Mouse (Mus musculus): ENCODE measurements around the gene Mageh1.
"Not testable (repeated sequence)": the region's sequence is repeated elsewhere in the genome, so short reads cannot be mapped to it uniquely, and the experiment has no call there.

The Mageh1 gene

DNA sequence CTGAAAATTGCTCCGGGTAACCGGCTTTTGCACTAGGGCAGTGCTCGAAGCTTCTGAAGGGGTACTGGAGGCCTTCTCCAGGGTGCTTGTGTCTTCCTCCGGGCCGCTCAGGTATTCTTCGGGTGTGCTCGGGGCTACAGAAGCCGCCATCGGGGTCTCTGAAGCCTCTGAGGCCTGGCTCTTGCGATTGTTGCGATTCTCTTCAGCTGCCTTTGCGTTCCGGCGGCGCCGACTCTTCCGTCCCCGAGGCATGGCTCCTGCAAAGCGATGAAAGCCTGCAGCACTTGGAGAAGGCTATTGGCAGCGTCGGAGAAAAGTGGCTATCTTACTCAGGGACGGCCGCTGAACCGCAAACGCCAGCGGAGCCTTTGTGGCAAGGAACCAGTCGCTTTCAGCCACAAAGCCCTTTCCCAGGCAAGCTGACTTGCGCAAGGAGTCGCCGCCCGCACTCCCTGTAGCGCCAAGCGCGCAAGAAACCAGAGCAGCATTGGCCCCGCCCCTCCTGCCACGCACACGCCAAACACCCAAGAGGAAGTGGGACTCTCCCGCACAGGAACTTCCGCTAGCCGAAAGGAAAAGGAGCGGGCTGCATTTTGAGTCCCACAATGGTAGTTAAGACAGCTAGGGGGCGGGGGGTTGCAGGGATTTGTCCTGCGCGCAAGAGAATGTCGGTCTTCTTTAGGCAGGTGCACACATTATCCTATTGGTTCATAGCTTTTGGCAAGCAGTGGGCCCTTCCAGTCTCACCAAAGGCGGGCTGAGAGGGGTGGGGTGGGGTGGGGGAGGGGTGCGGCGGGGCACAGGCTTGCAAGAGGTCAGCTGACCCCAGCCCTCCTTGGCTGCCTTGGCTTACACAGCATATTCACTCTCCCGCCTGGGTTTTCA is at the start of gene Mageh1:
TSS of gene Mageh1 (minus strand) at position 489 of the 885 bp plus-strand sequence.
- DNase-seq (ENCODE audit: low read depth, low spot score), result peak; percentile 80

DNA sequence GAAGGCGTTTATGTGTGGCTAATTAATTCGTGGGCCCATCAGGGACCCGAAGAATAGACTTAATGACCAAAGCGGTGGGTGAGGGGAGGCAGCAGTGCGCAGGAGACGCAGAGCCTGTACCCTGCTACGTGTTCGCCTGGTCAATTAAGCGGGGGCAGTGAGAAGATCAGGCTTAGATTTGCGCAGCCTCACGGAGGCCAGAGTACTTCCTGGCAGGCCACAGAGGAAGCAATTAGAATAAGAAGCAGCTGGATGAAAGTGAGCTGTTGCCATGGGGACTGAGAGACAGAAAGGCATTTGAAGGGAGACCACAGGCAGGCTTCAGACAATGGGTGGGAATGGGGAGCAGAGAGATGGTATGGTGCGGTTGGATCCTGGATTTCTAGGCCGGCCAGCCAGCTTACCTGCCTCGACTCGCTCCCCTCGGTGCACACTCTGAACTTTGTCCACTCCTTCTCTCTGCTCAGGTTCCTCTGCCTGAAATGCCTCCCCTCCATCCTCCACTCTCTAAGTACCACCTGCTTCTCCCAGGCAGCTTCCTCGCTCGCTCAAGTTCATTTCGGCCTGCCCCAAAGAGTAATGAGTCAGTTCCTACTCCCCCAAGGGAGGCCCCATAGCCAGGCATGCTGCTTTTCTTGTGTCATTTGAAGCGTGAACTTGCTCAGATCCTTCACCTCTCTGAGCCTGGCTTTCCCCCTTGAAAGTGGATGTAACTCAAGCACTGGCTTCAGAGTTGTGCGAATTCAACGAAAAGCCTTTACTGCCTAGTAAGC is 783 bp upstream of the Mageh1 start:
- DNase-seq (ENCODE audit: low read depth, low spot score), result not testable (repeated sequence)

DNA sequence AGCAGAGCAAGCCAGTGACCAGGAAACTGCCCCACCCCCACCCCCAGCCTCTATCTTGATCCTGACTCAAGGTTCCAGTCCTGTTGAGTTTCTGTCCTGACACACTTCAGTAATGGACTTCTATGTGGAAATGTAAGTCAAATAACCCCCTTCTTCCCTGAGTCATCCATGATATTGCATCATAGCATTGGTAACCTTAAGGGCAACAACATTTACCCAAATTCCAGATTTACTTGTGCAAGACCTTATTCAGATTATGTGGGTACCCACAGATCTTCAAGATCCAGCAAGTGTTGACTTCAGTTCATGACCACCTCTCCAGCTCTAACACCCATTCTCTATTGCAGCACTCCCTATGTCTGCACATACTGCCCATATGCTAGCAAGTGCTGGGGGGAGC is 5.8 kb downstream of the Mageh1 start:
- DNase-seq (ENCODE audit: low read depth, low spot score), result not testable (repeated sequence)

GRCm38 (mm10) chrX:153025709-153026108 is 11.7 kb downstream of the Mageh1 start:
- not testable (repeated sequence) for DNase-seq (ENCODE audit: low read depth, low spot score)

GRCm38 (mm10) chrX:153025255-153025654 is 12.1 kb downstream of the Mageh1 start:
- not testable (repeated sequence) for DNase-seq (ENCODE audit: low read depth, low spot score)

GRCm38 (mm10) chrX:153007685-153008047 is 29.7 kb downstream of the Mageh1 start:
- no peak for DNase-seq (ENCODE audit: low read depth, low spot score)

DNA sequence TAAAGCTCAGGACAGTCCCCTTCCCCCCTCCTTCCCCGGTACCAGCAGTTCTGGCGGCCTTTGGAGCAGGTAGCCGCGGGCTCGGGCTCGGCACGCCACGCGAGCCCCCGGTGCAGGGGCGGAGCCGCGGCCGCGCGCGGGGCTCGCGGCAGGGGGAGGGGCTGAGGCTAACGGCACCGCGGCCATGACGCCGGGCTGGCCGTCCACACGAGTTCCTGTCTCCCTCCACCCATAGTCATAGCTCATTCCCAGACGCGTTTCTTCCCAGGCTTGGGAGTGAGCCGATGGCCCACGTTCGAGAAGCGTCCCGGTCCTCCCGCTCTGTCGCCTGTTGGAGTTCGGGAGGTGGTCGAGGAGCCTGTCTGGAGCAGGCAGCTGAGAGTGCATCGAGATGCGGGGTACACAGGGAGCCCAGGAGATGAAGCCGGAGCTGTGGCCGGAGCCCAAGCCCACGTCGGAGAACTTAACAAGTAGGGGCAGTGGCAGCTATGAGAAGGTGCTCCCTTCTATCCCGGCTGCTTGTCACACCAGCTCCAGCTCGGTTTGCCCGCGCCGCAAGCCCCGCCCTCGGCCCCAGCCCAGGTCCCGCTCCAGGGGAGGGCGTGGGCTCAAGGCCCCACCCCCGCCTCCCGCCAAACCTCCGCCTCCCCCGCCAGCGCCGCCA is 30.2 kb downstream of the Mageh1 start:
- peak; percentile 38 for DNase-seq (ENCODE audit: low read depth, low spot score)

DNA sequence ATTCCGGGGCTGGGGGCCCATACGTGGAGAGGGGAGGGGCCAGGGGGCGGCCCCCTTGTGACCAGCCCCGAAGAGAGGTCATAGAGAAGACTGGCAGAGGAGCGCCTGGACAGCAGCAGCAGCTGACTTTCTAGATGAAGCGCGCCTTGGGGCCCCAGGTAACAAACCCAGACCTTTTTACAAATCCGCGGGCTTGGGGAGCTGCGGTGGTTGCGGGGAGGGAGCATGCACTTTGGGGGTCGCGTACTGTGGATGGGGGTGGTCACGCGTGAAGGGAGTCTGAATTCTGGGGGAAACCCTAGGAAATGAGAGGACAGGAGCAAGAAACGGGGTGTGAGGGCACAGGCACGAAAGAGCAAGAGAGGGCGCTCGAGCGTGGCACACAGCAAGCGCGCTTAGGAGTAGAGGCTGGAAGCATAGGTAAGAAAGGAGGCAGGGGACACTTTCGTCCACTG is 31.0 kb downstream of the Mageh1 start, which contains the start of gene Usp51:
TSS of gene Usp51 (plus strand) at position 83 of the 455 bp plus-strand sequence.
- peak; percentile 18 for DNase-seq (ENCODE audit: low read depth, low spot score)

DNA sequence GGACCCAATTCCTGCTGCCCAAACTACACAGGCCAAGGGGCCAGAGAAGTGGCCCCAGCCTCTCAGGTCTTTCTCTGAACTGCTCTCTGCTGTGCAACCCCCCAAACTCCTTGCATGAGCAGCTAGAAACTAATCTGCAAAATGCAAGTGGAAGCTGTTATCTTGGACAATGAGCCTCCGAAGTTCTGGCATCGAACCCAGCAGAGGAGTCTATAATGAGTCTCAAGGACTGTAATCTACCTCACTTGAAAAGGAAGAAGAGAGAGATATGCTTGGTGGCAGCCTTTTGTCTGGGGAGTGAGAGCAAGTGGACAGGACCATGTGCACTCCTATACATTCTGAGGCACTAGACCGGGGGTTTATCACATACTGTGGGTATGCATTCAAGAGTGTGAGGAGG is 41.3 kb downstream of the Mageh1 start:
- not testable (repeated sequence) for DNase-seq (ENCODE audit: low read depth, low spot score)

GRCm38 (mm10) chrX:152989852-152990251 is 47.5 kb downstream of the Mageh1 start:
- not testable (repeated sequence) for DNase-seq (ENCODE audit: low read depth, low spot score)

Measured in forelimb bud, embryonic 11.5 days (tissue).